18 mouse cellular contexts compared by ENCODE assay signal in genomic region chr5:125104841-125105240, GRCm38 (mm10).
DNase-seq lines count a peak whose midpoint lies in the region; ATAC-seq and TF ChIP-seq lines count a peak whose summit lies in the region.
"Had no signal": no experiment of that assay in that cellular context is flagged by ENCODE, and none has a peak within 500 bp of the region (broad histone marks: within the 10 kb centered on the region; RNA-seq: fewer than 3 reads in every experiment).

No protein-coding gene starts in this region.

- H3K4me2 ChIP-seq in forebrain, embryonic 15.5 days (replicated peaks), result no peak overlapping the region
- no peak overlapping the region for H3K4me2 ChIP-seq in forebrain, postnatal 0 days (ENCODE audit: low read depth)
- H3K4me2 ChIP-seq in midbrain, postnatal 0 days (ENCODE audit: low read depth, low read length, poor library complexity, severe bottlenecking), result no peak overlapping the region
- no peak overlapping the region for H3K4me2 ChIP-seq in midbrain, embryonic 15.5 days
- no peak overlapping the region for H3K4me2 ChIP-seq in liver, embryonic 11.5 days

- no peaks in the 10 kb centered on the region for H3K27me3 ChIP-seq in forebrain, embryonic 15.5 days
- H3K27me3 ChIP-seq in forebrain, postnatal 0 days (ENCODE audit: insufficient read depth, low read length), result no peaks in the 10 kb centered on the region
- no peaks in the 10 kb centered on the region for H3K27me3 ChIP-seq in midbrain, embryonic 10.5 days (ENCODE audit: low read depth, poor library complexity, severe bottlenecking)
- no peaks in the 10 kb centered on the region for H3K27me3 ChIP-seq in midbrain, postnatal 0 days (ENCODE audit: insufficient read depth, low read length)
- H3K27me3 ChIP-seq in embryonic facial prominence, embryonic 10.5 days (replicated peaks; ENCODE audit: low read depth, poor library complexity, severe bottlenecking), result no peaks in the 10 kb centered on the region
- no peaks in the 10 kb centered on the region for H3K27me3 ChIP-seq in midbrain, embryonic 15.5 days (replicated peaks)
- H3K27me3 ChIP-seq in liver, embryonic 11.5 days (replicated peaks; ENCODE audit: control insufficient read depth, insufficient read depth, low read length), result no peaks in the 10 kb centered on the region

- ATAC-seq in forebrain, embryonic 15.5 days (replicated peaks), result no peak
- ATAC-seq in forebrain, postnatal 0 days, result no peak
- no peak for ATAC-seq in midbrain, postnatal 0 days (ENCODE audit: low FRiP score)
- ATAC-seq in midbrain, embryonic 15.5 days (replicated peaks), result no peak
- ATAC-seq in liver, embryonic 11.5 days (replicated peaks; ENCODE audit: low FRiP score), result no peak
- ATAC-seq: hindbrain, postnatal 0 days had no signal

- no peak overlapping the region for H3K9ac ChIP-seq in forebrain, embryonic 15.5 days (replicated peaks)
- no peak overlapping the region for H3K9ac ChIP-seq in forebrain, postnatal 0 days
- H3K9ac ChIP-seq in midbrain, postnatal 0 days (replicated peaks; ENCODE audit: low read length, poor library complexity, severe bottlenecking), result no peak overlapping the region
- no peak overlapping the region for H3K9ac ChIP-seq in midbrain, embryonic 15.5 days
- no peak overlapping the region for H3K9ac ChIP-seq in liver, embryonic 11.5 days (ENCODE audit: low read depth, low read length)
- H3K9ac ChIP-seq: liver, embryonic 14.5 days had no signal

- H3K4me3 ChIP-seq in forebrain, embryonic 15.5 days, result no peak overlapping the region
- H3K4me3 ChIP-seq in forebrain, postnatal 0 days (ENCODE audit: low read depth, low read length), result no peak overlapping the region
- H3K4me3 ChIP-seq in midbrain, embryonic 10.5 days, result no peak overlapping the region
- H3K4me3 ChIP-seq in midbrain, postnatal 0 days (ENCODE audit: low read depth, low read length), result no peak overlapping the region
- no peak overlapping the region for H3K4me3 ChIP-seq in embryonic facial prominence, embryonic 10.5 days
- H3K4me3 ChIP-seq in midbrain, embryonic 15.5 days, result no peak overlapping the region
- no peak overlapping the region for H3K4me3 ChIP-seq in liver, embryonic 11.5 days (ENCODE audit: low read depth, low read length)
- H3K4me3 ChIP-seq: layer of hippocampus, adult 2 months had no signal

- no peaks in the 10 kb centered on the region for H3K9me3 ChIP-seq in forebrain, embryonic 15.5 days
- no peaks in the 10 kb centered on the region for H3K9me3 ChIP-seq in forebrain, postnatal 0 days (ENCODE audit: low read length)
- H3K9me3 ChIP-seq in midbrain, embryonic 10.5 days (replicated peaks), result no peaks in the 10 kb centered on the region; the same call in 1 of the 2 replicates
- H3K9me3 ChIP-seq in midbrain, postnatal 0 days (ENCODE audit: low read length), result no peaks in the 10 kb centered on the region
- H3K9me3 ChIP-seq in embryonic facial prominence, embryonic 10.5 days, result peaks cover 5% of the 10 kb centered on the region; the same call in 1 of the 2 replicates
- no peaks in the 10 kb centered on the region for H3K9me3 ChIP-seq in midbrain, embryonic 15.5 days
- no peaks in the 10 kb centered on the region for H3K9me3 ChIP-seq in liver, embryonic 11.5 days (ENCODE audit: control insufficient read depth, low read length)

- WGBS in forebrain, embryonic 15.5 days, result 61% methylated on average over 6 of the region's 6 CpGs
- WGBS in forebrain, postnatal 0 days, result 66% methylated on average over 6 of the region's 6 CpGs
- 53% methylated on average over 6 of the region's 6 CpGs for WGBS in midbrain, embryonic 10.5 days
- WGBS in midbrain, postnatal 0 days, result 37% methylated on average over 6 of the region's 6 CpGs
- 55% methylated on average over 6 of the region's 6 CpGs for WGBS in embryonic facial prominence, embryonic 10.5 days
- 42% methylated on average over 6 of the region's 6 CpGs for WGBS in midbrain, embryonic 15.5 days
- WGBS in liver, embryonic 11.5 days, result 68% methylated on average over 6 of the region's 6 CpGs

- no peak for DNase-seq in forebrain, postnatal 0 days
- DNase-seq in midbrain, embryonic 10.5 days (ENCODE audit: low spot score), result no peak
- no peak for DNase-seq in midbrain, postnatal 0 days (ENCODE audit: low spot score)
- DNase-seq in embryonic facial prominence, embryonic 10.5 days (ENCODE audit: low spot score), result no peak
- no peak for DNase-seq in ovary, adult 18-20 months (ENCODE audit: low spot score)
- DNase-seq in liver, embryonic 11.5 days (ENCODE audit: low spot score), result no peak
- DNase-seq: adrenal gland, adult 8-10 months; B cell, adult 2 months; cerebellum, postnatal 14 days; embryo, embryonic 11 days; gastrocnemius, postnatal 36 days; kidney, adult 18-20 months; kidney, postnatal 10 days had no signal

- 0 out of 2 replicates have a peak overlapping the region, but pooled peaks have one; percentile 2 for H3K27ac ChIP-seq in forebrain, embryonic 15.5 days (replicated peaks)
- H3K27ac ChIP-seq in forebrain, postnatal 0 days (ENCODE audit: low read depth, low read length), result no peak overlapping the region
- H3K27ac ChIP-seq in midbrain, embryonic 10.5 days (replicated peaks), result peak overlapping the region; percentile 23; the same call in 1 of the 2 replicates
- no peak overlapping the region for H3K27ac ChIP-seq in midbrain, postnatal 0 days (ENCODE audit: low read depth, low read length)
- 0 out of 2 replicates have a peak overlapping the region, but pooled peaks have one; percentile 57 for H3K27ac ChIP-seq in embryonic facial prominence, embryonic 10.5 days (replicated peaks)
- H3K27ac ChIP-seq in midbrain, embryonic 15.5 days, result peak overlapping the region; percentile 16; the same call in 1 of the 2 replicates
- H3K27ac ChIP-seq in liver, embryonic 11.5 days (ENCODE audit: low read depth, low read length), result no peak overlapping the region
- H3K27ac ChIP-seq: hindbrain, postnatal 0 days; layer of hippocampus, adult 2 months; liver, embryonic 14.5 days had no signal

- TF ChIP-seq CTCF in forebrain, postnatal 0 days (IDR thresholded peaks at IDR 0.05; ENCODE audit: low read depth), result no peak
- no peak for TF ChIP-seq CTCF in midbrain, postnatal 0 days (IDR thresholded peaks at IDR 0.05)

- H3K36me3 ChIP-seq in forebrain, embryonic 15.5 days, result peaks cover 35% of the 10 kb centered on the region
- H3K36me3 ChIP-seq in forebrain, postnatal 0 days (ENCODE audit: insufficient read depth), result peaks cover 34% of the 10 kb centered on the region
- peaks cover 98% of the 10 kb centered on the region for H3K36me3 ChIP-seq in midbrain, embryonic 10.5 days
- peaks cover 38% of the 10 kb centered on the region for H3K36me3 ChIP-seq in midbrain, postnatal 0 days (ENCODE audit: insufficient read depth, low read length)
- peaks cover 98% of the 10 kb centered on the region for H3K36me3 ChIP-seq in embryonic facial prominence, embryonic 10.5 days (replicated peaks)
- H3K36me3 ChIP-seq in midbrain, embryonic 15.5 days (replicated peaks), result peaks cover 10% of the 10 kb centered on the region; the same call in 1 of the 2 replicates
- H3K36me3 ChIP-seq in liver, embryonic 11.5 days (ENCODE audit: control insufficient read depth, insufficient read depth, low read length), result peaks cover 25% of the 10 kb centered on the region

- H3K4me1 ChIP-seq in forebrain, embryonic 15.5 days, result peaks cover 30% of the 10 kb centered on the region
- no peaks in the 10 kb centered on the region for H3K4me1 ChIP-seq in forebrain, postnatal 0 days (ENCODE audit: insufficient read depth)
- H3K4me1 ChIP-seq in midbrain, embryonic 10.5 days, result peaks cover 41% of the 10 kb centered on the region
- no peaks in the 10 kb centered on the region for H3K4me1 ChIP-seq in midbrain, postnatal 0 days (ENCODE audit: insufficient read depth, low read length)
- H3K4me1 ChIP-seq in embryonic facial prominence, embryonic 10.5 days, result peaks cover 40% of the 10 kb centered on the region
- peaks cover 32% of the 10 kb centered on the region for H3K4me1 ChIP-seq in midbrain, embryonic 15.5 days
- peaks cover 34% of the 10 kb centered on the region for H3K4me1 ChIP-seq in liver, embryonic 11.5 days (replicated peaks; ENCODE audit: control insufficient read depth, insufficient read depth, low read length)

Comparison
In these comparisons a context has a peak if more than half of its experiments do, and no peak if none do; other contexts are left out.
1. H3K27ac ChIP-seq: peak in forebrain, embryonic 15.5 days (single experiment), midbrain, embryonic 10.5 days (single experiment), embryonic facial prominence, embryonic 10.5 days (single experiment) and midbrain, embryonic 15.5 days (single experiment); none in forebrain, postnatal 0 days (single experiment), midbrain, postnatal 0 days (single experiment) and liver, embryonic 11.5 days (single experiment).